Mouse (Mus musculus) ovary, adult 18-20 months (tissue): ENCODE measurements at regions not wholly inside any gene's neighbourhood (a gene's known extent, or its start where the extent isn't known, plus 50 kb on each side); places are given as distances from the start of the nearest gene placed in this dataset.
A peak's percentile ranks its signal among the peaks of the same experiment; 100 is the strongest.
"Not testable (repeated sequence)": the region's sequence is repeated elsewhere in the genome, so short reads cannot be mapped to it uniquely, and the experiment has no call there.

Experiments used
- DNase-seq: peaks from one replicate; pipeline ENCODE4 v3.0.0; 2022; ENCODE audit warnings: low spot score, mixed read lengths

DNA sequence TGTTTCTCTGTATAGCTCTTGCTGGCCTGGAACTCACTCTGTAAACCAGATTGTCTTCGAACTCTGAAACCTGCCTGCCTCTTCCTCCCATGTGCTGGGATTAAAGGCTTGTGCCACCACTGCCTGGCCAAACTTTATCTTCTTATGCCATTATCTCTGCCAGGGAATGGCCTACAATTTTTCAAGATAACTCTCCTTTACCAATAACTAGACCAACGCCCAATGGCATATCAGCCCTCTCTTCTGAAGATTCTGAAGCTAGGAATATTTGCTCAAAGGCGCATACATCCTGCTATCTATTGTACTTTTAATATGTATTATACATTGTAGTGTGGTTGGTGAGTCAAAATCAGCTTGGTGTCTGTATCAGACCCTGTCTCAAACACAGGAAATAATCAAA lies 235.4 kb upstream of the Cts3 start:
- DNase-seq = not testable (repeated sequence)

GRCm38 (mm10) chr13:61804168-61804874 lies 234.4 kb upstream of the Cts3 start:
- DNase-seq = peak; percentile 28

DNA sequence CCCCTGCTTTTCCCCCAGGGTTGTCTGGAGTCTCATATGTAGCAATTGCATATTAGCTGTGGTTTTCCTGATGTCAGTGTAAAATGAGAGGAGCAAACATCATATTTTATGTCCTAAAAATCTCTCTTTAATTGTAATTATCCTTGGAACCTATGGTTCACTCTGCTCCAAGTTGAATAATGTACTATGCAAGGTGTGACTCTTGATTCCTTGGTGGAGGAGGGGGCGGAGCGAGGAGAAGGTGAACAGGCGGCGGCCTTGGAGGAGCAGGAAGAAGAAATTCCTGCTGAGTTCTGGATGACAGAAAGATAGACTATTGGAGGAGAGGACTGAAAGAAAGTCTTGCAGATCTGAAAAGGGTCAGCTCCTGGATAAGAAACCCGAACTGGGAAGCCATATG lies 233.8 kb upstream of the Cts3 start:
- DNase-seq = not testable (repeated sequence)

DNA sequence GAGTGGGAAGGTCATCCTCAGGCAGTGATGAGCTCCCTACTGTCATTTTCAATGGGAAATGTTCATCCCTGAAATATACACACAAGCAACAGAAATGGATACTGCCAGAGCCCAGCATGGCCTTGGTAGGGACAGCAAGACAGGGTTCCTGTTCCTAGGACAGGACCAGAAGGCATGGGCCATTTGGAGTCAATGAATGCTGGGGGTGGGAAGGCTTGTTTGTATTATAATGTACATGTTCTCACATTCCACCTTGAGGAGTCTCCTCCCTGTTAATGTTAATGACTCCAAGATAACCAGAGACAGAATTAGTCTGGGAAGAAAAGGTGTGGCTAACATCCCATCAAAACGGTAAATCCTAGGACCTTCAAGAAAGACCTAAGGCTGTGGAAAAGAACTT lies 193.5 kb upstream of the Cts3 start:
- DNase-seq = not testable (repeated sequence)
